Mouse (Mus musculus) left cerebral cortex, postnatal 10 days (tissue): Measurements from ENCODE around the gene 2010005H15Rik. TPM values are rescaled to one million over a fixed set of nuclear protein-coding genes. Genes with fewer than 3 reads are reported as not detected.
"Not testable (repeated sequence)": the region's sequence is repeated elsewhere in the genome, so short reads cannot be mapped to it uniquely, and the experiment has no call there.

Experiments
- DNase-seq, 2 experiments: peaks; one replicate each; pipeline ENCODE4 v3.0.0; 2021 to 2022; ENCODE audit warnings: low spot score in 2 of 2, mixed read lengths in 1 of 2; ENCODE audit errors: extremely low spot score in 1 of 2
- intact Hi-C: fragments of 180-260 bp; cut with DNase I; formaldehyde crosslinking; loops from one replicate; pipeline ENCODE4 v1.15.1; 2025
- total RNA-seq, 2 experiments: library from RNA; stranded (reverse); gene quantifications; 2 replicates each; pipeline ENCODE4 v1.2.3; 2021

2010005H15Rik gene
- not detected for total RNA-seq

- DNase-seq, intact Hi-C loops: not testable (repeated sequence)
These were observed at the start of gene 2010005H15Rik for GRCm38 (mm10) chr16:36221168-36221567. TSS of gene 2010005H15Rik (plus strand) at chr16:36221468.

- intact Hi-C loops: no loop called here
- DNase-seq: no peak
These were observed 45.2 kb upstream of the 2010005H15Rik start for GRCm38 (mm10) chr16:36176108-36176507.

DNA sequence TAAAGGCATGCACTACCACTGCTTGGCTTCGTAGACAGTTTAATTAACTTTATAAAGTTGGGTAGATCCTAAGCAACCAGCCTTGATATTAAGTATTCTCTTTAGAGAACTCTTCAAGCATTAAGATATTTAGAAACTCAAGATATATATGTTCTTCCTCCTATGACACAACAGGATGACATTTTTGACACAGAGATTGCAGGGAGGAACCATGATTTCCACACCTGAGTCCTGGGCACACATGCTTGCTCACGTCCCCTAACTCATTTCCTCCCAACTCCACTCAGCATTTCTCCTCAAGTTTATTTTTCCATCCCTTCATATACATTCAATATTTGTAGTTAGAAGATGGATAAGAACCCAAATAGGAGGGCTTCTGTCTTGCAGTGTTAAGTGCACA is 41.4 kb upstream of the 2010005H15Rik start:
- intact Hi-C loops: no loop called here
- DNase-seq: no peak

DNA sequence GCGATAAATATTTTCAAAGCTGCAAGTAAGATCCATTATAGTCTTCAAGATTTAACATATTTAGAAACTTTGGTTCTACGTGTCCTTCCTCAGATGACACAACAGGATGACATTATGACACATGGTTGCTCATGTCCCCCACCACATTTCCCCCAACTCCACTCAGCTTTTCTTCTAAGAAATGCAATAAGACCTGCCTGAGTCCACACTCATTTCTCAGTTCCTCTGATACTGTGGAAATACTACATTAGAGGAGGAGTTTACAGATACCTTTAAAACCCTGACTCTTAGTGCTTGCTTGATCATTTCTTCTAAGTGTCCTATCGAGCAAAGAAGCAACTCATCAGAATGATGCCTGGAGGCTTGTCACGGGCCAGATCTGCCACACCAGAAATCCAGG is 37.4 kb upstream of the 2010005H15Rik start, which contains the start of gene Gm5483:
Gm5483 (plus strand) TSS at position 301 of the 400 bp plus-strand sequence.
- intact Hi-C loops, DNase-seq: not testable (repeated sequence)

DNA sequence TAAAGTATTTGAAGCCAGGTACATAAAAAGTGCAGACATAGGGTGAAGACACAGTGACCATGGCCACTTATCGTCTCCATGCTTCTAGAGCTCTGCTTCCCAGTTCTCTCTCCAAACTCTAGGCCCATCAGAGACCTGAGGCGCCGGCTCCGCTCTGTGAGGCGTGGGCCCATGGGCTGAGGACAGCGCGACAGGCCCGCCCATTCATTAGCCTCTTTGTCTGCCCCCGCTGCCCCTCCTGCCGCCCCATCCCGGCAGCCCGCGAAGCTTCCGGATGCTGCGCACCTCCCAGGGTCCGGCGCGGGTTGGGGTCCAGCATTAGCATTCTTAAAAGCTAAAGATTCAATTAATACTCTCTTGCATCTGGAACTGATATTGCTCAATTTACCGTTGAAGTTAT is 22.0 kb upstream of the 2010005H15Rik start:
- DNase-seq: peak in 1 of 2 experiments; percentile 14
- intact Hi-C loops: no loop called here

- no peak for DNase-seq
- intact Hi-C loops: no loop called here
These were observed 17.4 kb upstream of the 2010005H15Rik start for GRCm38 (mm10) chr16:36203846-36204245.

DNA sequence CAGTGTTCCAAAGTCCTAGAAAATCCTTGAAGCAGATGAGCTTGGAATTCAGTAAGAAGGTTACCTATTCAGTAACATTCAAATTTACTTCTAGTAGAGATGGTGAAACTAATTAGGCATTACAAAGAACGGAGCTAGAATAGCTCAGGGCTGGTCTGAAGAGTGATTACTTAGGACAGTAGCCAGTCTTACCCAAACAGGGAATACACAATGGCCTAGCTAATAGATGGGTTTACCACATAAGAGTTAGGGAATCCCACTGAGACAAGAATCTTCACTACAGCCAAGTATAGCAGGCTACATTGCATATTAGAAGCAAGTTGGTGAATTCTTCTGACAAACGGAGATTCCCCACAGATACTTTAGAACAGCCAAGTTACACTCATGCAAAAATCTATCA is 15.6 kb upstream of the 2010005H15Rik start:
- intact Hi-C loops, DNase-seq: not testable (repeated sequence)

GRCm38 (mm10) chr16:36209967-36210453 is 11.3 kb upstream of the 2010005H15Rik start, which contains the start of gene Gm5416:
TSS of gene Gm5416 (plus strand) at chr16:36210403.
- intact Hi-C loops: no loop called here
- no peak for DNase-seq

DNA sequence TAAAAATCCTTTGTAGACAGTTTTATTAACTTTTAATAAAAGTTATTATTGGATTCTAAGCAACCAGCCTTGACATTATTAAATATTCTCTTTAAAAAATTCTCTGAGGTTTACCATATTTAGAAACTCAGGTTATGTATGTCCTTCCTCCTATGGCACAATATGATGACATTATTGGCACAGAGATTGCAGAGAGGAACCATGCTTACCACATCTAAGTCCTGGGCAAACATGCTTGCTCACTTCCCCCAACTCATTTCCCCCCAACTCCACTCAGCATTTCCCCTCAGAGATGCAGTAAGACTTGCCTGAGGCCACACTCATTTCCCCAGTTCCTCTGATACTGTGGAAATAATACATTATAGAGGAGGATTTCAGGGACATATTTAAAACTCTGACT is 39.3 kb downstream of the 2010005H15Rik start:
- intact Hi-C loops, DNase-seq: not testable (repeated sequence)

- intact Hi-C loops, DNase-seq: not testable (repeated sequence)
These were observed 55.5 kb downstream of the 2010005H15Rik start, which contains the start of gene Stfa1 for GRCm38 (mm10) chr16:36276796-36277195. TSS of gene Stfa1 (plus strand) at chr16:36276951.

DNA sequence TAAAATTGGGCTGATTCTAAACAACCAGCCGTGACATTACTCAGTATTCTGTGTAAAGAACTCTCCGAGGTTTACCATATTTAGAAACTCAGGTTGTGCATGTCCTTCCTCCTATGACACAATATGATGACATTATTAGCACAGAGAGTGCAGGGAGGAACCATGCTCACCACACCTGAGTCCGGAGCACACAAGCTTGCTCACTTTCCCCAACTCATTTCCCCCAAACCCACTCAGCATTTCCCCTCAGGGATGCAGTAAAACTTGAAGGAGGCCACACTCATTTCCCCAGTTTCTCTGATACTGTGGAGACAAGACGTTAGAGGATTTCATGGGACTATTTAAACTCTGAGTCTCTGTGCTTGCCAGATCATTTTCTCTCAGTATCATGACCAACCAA is 67.9 kb downstream of the 2010005H15Rik start:
- no peak for DNase-seq
- intact Hi-C loops: no loop called here

Other genes starting within 250 kb of the 2010005H15Rik start
- 100 to 1,000 TPM in 1 of 2 experiments, 10 to 100 TPM in 1; 92.4 to 104 TPM for gene Kpna1, start 242.7 kb upstream of the 2010005H15Rik start, total RNA-seq
- gene Wdr5b, start 180.3 kb upstream of the 2010005H15Rik start, total RNA-seq: 1 to 10 TPM; 4.7 to 5.7 TPM
- 10 to 100 TPM; 68.0 to 72.2 TPM for gene Fam162a, start 149.9 kb upstream of the 2010005H15Rik start, total RNA-seq
- 10 to 100 TPM; 20.0 to 23.5 TPM for gene Ccdc58, start 149.8 kb upstream of the 2010005H15Rik start, total RNA-seq
- gene Csta1, start 90.2 kb upstream of the 2010005H15Rik start, total RNA-seq: not detected
- gene Stfa2l1, start 64.7 kb upstream of the 2010005H15Rik start, total RNA-seq: not detected
- gene Gm5483, start 37.3 kb upstream of the 2010005H15Rik start, total RNA-seq: not detected
- gene Gm5416, start 11.1 kb upstream of the 2010005H15Rik start, total RNA-seq: not detected
- gene Stfa1, start 55.5 kb downstream of the 2010005H15Rik start, total RNA-seq: not detected
- not detected for gene BC117090, start 112.9 kb downstream of the 2010005H15Rik start, total RNA-seq
- not detected for gene BC100530, start 146.3 kb downstream of the 2010005H15Rik start, total RNA-seq
- not detected for gene Stfa2, start 187.0 kb downstream of the 2010005H15Rik start, total RNA-seq
- not detected for gene Stfa3, start 233.9 kb downstream of the 2010005H15Rik start, total RNA-seq